Mouse (Mus musculus) megakaryocyte-erythroid progenitor cell, adult 5 weeks (primary cell): ENCODE data around the gene Atp8b5. TPM values are rescaled to one million over a fixed set of nuclear protein-coding genes. Genes with fewer than 3 reads are reported as not detected.

ENCODE experiments used
- polyA plus RNA-seq: library from polyadenylated mRNA; stranded (reverse); fragments of >175 nt; gene quantifications from 2 replicates; pipeline ENCODE4 v1.2.3, GENCODE M21; 2012

The Atp8b5 gene
- 0.01 and 0.09 TPM in 2 replicates for polyA plus RNA-seq

GRCm38 (mm10) chr4:43266623-43267322 lies at the start of gene Atp8b5:
Atp8b5 (plus strand) TSS chr4:43267159.

DNA sequence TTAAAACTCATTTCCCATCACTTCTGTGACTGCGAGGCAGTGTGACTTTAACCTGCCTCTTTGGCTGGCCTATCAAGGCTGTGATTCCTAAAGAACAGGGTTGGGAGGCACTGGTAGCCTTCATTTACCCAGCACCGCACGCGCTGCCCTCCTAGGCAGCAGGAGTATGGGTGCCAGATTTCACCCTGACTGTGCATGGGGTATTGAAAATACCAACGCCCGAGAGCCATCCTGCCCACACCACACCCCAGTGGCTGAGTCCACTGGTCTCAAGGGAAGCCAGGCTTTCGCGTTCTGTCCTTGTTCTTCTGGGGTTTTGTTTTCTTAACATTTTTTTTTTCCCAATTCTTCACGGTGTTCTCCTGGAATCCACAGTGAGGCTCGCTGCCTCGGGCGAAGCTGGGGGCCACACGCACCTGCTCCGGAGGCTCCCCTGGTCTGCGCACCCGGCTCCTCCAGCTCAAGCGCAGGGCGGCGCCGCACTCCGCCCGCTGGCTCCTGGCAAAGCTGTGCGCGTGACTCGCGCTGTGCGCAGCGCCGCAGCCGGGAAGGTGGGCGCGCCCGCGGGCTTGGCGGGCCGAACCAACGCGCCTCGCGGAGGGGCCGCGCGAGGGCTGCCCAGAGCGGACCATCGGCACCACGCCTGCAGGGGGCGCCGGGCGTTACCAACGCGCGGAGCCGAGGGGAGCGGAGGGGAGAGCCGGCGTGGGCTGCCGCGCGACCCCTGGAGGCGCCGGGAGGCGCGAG lies 114.6 kb downstream of the Atp8b5 start, which contains the start of gene Rusc2:
Gene Rusc2, plus strand, starts transcription at position 572 of the 747 bp plus-strand sequence.

Other genes starting within 250 kb of the Atp8b5 start
- 9.6 and 10.6 TPM in 2 replicates for gene Pigo, start 241.3 kb upstream of the Atp8b5 start, polyA plus RNA-seq
- gene Stoml2, start 235.4 kb upstream of the Atp8b5 start, polyA plus RNA-seq, result 92.9 and 113 TPM in 2 replicates
- 16.0 and 16.6 TPM in 2 replicates for gene Fam214b, start 220.9 kb upstream of the Atp8b5 start, polyA plus RNA-seq
- 0.33 and 0.75 TPM in 2 replicates for gene Unc13b, start 208.2 kb upstream of the Atp8b5 start, polyA plus RNA-seq
- 6.3 and 7.3 TPM in 2 replicates for gene Rusc2, start 114.8 kb downstream of the Atp8b5 start, polyA plus RNA-seq
- gene Fam166b, start 162.0 kb downstream of the Atp8b5 start, polyA plus RNA-seq, result not detected in 2 replicates
- gene Tesk1, start 174.8 kb downstream of the Atp8b5 start, polyA plus RNA-seq, result 62.0 and 67.6 TPM in 2 replicates
- gene Cd72, start 187.5 kb downstream of the Atp8b5 start, polyA plus RNA-seq, result 19.2 and 28.2 TPM in 2 replicates
- gene Sit1, start 216.6 kb downstream of the Atp8b5 start, polyA plus RNA-seq, result 0.63 and 1.5 TPM in 2 replicates
- gene Ccdc107, start 225.7 kb downstream of the Atp8b5 start, polyA plus RNA-seq, result 89.2 and 116 TPM in 2 replicates
- gene Arhgef39, start 232.5 kb downstream of the Atp8b5 start, polyA plus RNA-seq, result 24.6 and 38.5 TPM in 2 replicates
- 6.6 and 7.2 TPM in 2 replicates for gene Car9, start 239.8 kb downstream of the Atp8b5 start, polyA plus RNA-seq